Mouse (Mus musculus) NIH3T3 (cell line): Measurements from ENCODE around the gene Megf8.
A peak's percentile ranks its signal among the peaks of the same experiment; 100 is the strongest.
"Not testable (repeated sequence)": the region's sequence is repeated elsewhere in the genome, so short reads cannot be mapped to it uniquely, and the experiment has no call there.

Experiments used
- DNase-seq: peaks from one replicate; pipeline ENCODE4 v3.0.0-alpha.2; 2012; ENCODE audit warnings: low read depth

The Megf8 gene

GRCm38 (mm10) chr7:25296945-25297453 lies 20.0 kb upstream of the Megf8 start:
- peak; percentile 67 for DNase-seq

GRCm38 (mm10) chr7:25297454-25298325 lies 19.3 kb upstream of the Megf8 start, which contains the start of gene Pafah1b3:
Gene Pafah1b3, minus strand, starts transcription at chr7:25297986.
- DNase-seq, result peak; percentile 95

GRCm38 (mm10) chr7:25301063-25301462 lies 15.9 kb upstream of the Megf8 start, which contains the start of gene Prr19:
Gene Prr19, plus strand, starts transcription at chr7:25301411.
- peak; percentile 41 for DNase-seq

GRCm38 (mm10) chr7:25303003-25303684 lies 13.8 kb upstream of the Megf8 start:
- DNase-seq, result no peak

GRCm38 (mm10) chr7:25303685-25304006 lies 13.3 kb upstream of the Megf8 start:
- no peak for DNase-seq

GRCm38 (mm10) chr7:25305481-25305880 lies 11.5 kb upstream of the Megf8 start:
- no peak for DNase-seq

- DNase-seq, result peak; percentile 86
These were observed 10.9 kb upstream of the Megf8 start, which contains the start of gene Tmem145 for GRCm38 (mm10) chr7:25305956-25306613. Gene Tmem145, plus strand, starts transcription at chr7:25306106.

GRCm38 (mm10) chr7:25306614-25306996 lies 10.4 kb upstream of the Megf8 start:
- DNase-seq, result no peak

GRCm38 (mm10) chr7:25308702-25309318 lies 8.2 kb upstream of the Megf8 start:
- DNase-seq, result peak; percentile 41

- DNase-seq, result no peak
These were observed 7.5 kb upstream of the Megf8 start for GRCm38 (mm10) chr7:25309425-25309824.

GRCm38 (mm10) chr7:25311193-25311592 lies 5.8 kb upstream of the Megf8 start:
- DNase-seq, result no peak

GRCm38 (mm10) chr7:25313325-25313724 lies 3.6 kb upstream of the Megf8 start:
- no peak for DNase-seq

- no peak for DNase-seq
These were observed 2.2 kb upstream of the Megf8 start for GRCm38 (mm10) chr7:25314606-25315305.

- DNase-seq, result peak; percentile 51
These were observed 1.5 kb upstream of the Megf8 start for GRCm38 (mm10) chr7:25315306-25316041.

GRCm38 (mm10) chr7:25317446-25317999 lies 559 bp downstream of the Megf8 start:
- DNase-seq, result peak; percentile 57

- DNase-seq, result peak; percentile 91
These were observed 5.1 kb downstream of the Megf8 start for GRCm38 (mm10) chr7:25322058-25322484.

GRCm38 (mm10) chr7:25323219-25323618 lies 6.3 kb downstream of the Megf8 start:
- DNase-seq, result peak; percentile 60

- not testable (repeated sequence) for DNase-seq
These were observed 8.5 kb downstream of the Megf8 start for GRCm38 (mm10) chr7:25325431-25325830.

- peak; percentile 55 for DNase-seq
These were observed 9.3 kb downstream of the Megf8 start for GRCm38 (mm10) chr7:25326233-25326632.
